Mouse (Mus musculus): Measurements from ENCODE around the gene Efcab7.

DNA sequence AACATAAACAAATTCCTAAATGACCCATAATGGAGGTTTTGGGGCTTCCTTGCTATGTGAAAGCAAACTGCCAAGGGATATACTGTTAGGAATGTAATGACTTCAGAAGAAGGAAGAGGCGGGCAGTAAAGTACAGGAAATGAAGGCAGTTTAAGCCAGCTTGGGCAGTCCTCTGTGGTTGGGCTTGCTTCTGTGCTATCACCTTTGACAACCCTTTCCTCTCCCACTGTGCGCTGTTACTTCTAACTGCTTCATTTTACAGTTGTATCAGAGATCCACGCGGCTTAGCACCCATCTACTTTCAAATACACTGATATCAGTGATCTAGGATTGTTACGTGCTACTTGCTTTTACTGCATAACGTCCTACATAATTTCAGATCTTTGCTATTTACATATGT lies 36.6 kb upstream of the Efcab7 start:
- TF ChIP-seq POLR2A (IDR thresholded peaks at IDR 0.05; ENCODE audit: borderline replicate concordance, low read depth, low read length) (no peak), CTCF (IDR thresholded peaks at IDR 0.05; ENCODE audit: low read depth, low read length) (no peak)

Data from bone marrow macrophage, adult 2 months (primary cell).